Mouse (Mus musculus) cortical plate, adult 2 months (tissue): ENCODE data around the gene Sipa1.

Experiments
- CTCF ChIP-seq: fragments of 200-500 bp; IDR thresholded peaks from 2 replicates; pipeline ENCODE4 v1.5.1; 2011; ENCODE audit warnings: mild to moderate bottlenecking, control low read depth, low read length; ENCODE audit not compliant: insufficient read depth; ENCODE audit errors: extremely low read depth
- POLR2A ChIP-seq: fragments of 200-500 bp; IDR thresholded peaks from 2 replicates; pipeline ENCODE4 v1.6.1; 2011; ENCODE audit warnings: mild to moderate bottlenecking, low read length, control low read depth; ENCODE audit not compliant: insufficient read depth; ENCODE audit errors: extremely low read depth

- TF ChIP-seq CTCF, result no peak
- peak; percentile 44; the same call in 1 of the 2 replicates for TF ChIP-seq POLR2A
These were observed at the start of gene Sipa1 for GRCm38 (mm10) chr19:5662981-5663913.
